Mouse (Mus musculus) kidney, postnatal 36 days (tissue): ENCODE results near the gene 2410131K14Rik.

ENCODE experiments used
- DNase-seq, 2 experiments: peaks; one replicate each; pipeline ENCODE4 v3.0.0; 2021 to 2022; ENCODE audit warnings: mixed read lengths in 2 of 2

Gene 2410131K14Rik

GRCm38 (mm10) chr5:118244606-118245443, at the start of gene 2410131K14Rik, which contains the start of gene Rnft2:
Gene 2410131K14Rik, plus strand, starts transcription at chr5:118245227.
Gene Rnft2, minus strand, starts transcription at chr5:118245116.
- DNase-seq = peak; percentile 100

GRCm38 (mm10) chr5:118197421-118197820, 47.6 kb upstream of the 2410131K14Rik start:
- no peak for DNase-seq

- no peak for DNase-seq
Observed at GRCm38 (mm10) chr5:118199670-118200069, 45.4 kb upstream of the 2410131K14Rik start.

- DNase-seq = peak; percentile 6
Observed at GRCm38 (mm10) chr5:118204675-118205440, 40.2 kb upstream of the 2410131K14Rik start.

- no peak for DNase-seq
Observed at GRCm38 (mm10) chr5:118205852-118206251, 39.2 kb upstream of the 2410131K14Rik start.

GRCm38 (mm10) chr5:118214012-118214411, 31.0 kb upstream of the 2410131K14Rik start:
- DNase-seq = no peak

GRCm38 (mm10) chr5:118214418-118215154, 30.4 kb upstream of the 2410131K14Rik start:
- DNase-seq = peak; percentile 39 to 52

- peak in 1 of 2 experiments; percentile 4 for DNase-seq
Observed at GRCm38 (mm10) chr5:118217410-118217809, 27.6 kb upstream of the 2410131K14Rik start.

GRCm38 (mm10) chr5:118223142-118223757, 21.8 kb upstream of the 2410131K14Rik start:
- no peak for DNase-seq

- DNase-seq = no peak
Observed at GRCm38 (mm10) chr5:118230071-118230611, 14.9 kb upstream of the 2410131K14Rik start.

- no peak for DNase-seq
Observed at GRCm38 (mm10) chr5:118236891-118237290, 8.1 kb upstream of the 2410131K14Rik start.

GRCm38 (mm10) chr5:118239671-118240070, 5.4 kb upstream of the 2410131K14Rik start:
- no peak for DNase-seq

GRCm38 (mm10) chr5:118245606-118246308, 730 bp downstream of the 2410131K14Rik start:
- no peak for DNase-seq

- no peak for DNase-seq
Observed at GRCm38 (mm10) chr5:118247378-118247777, 2.4 kb downstream of the 2410131K14Rik start.

GRCm38 (mm10) chr5:118250987-118251386, 6.0 kb downstream of the 2410131K14Rik start:
- no peak for DNase-seq

- no peak for DNase-seq
Observed at GRCm38 (mm10) chr5:118253551-118253950, 8.5 kb downstream of the 2410131K14Rik start.

GRCm38 (mm10) chr5:118256981-118257380, 12.0 kb downstream of the 2410131K14Rik start:
- DNase-seq = no peak

- peak; percentile 23 to 27 for DNase-seq
Observed at GRCm38 (mm10) chr5:118259152-118259551, 14.1 kb downstream of the 2410131K14Rik start.

- DNase-seq = no peak
Observed at GRCm38 (mm10) chr5:118259636-118260035, 14.6 kb downstream of the 2410131K14Rik start.

GRCm38 (mm10) chr5:118260055-118260454, 15.0 kb downstream of the 2410131K14Rik start:
- no peak for DNase-seq

- no peak for DNase-seq
Observed at GRCm38 (mm10) chr5:118260642-118261041, 15.6 kb downstream of the 2410131K14Rik start.
